Comparison of ENCODE assay signal across 22 mouse cellular contexts in the genomic region with DNA sequence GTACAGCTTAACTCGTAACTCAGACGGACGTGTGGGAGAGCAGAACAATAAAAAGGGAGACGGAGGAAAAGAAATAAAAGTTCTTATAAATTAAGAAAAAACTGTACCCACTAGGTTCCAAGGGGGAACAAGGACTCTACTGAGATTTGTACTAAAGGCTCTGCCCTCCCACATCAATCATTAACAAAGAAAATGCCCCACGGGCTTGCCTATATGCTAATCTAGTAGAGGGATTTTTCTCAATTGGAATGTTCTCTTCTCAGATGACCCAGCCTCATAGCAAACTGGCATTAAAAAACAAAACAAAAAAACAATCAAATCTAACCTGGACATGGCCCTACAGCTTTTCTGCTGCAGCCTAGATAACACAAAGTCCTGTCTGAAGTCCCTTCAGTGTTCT. TPM values are rescaled to one million over a fixed set of nuclear protein-coding genes. Genes with fewer than 3 reads are reported as not detected.
"Had no signal": no experiment of that assay in that cellular context is flagged by ENCODE, and none has a peak within 500 bp of the region (broad histone marks: within the 10 kb centered on the region; RNA-seq: fewer than 3 reads in every experiment).

No protein-coding gene starts in this region.

- H3K4me2 ChIP-seq: limb, embryonic 13.5 days; liver, embryonic 13.5 days; midbrain, embryonic 11.5 days; midbrain, embryonic 15.5 days; neural tube, embryonic 12.5 days; neural tube, embryonic 15.5 days; stomach, embryonic 15.5 days had no signal

- H3K4me3 ChIP-seq: limb, embryonic 13.5 days; liver, embryonic 13.5 days; midbrain, embryonic 15.5 days; neural tube, embryonic 12.5 days; neural tube, embryonic 15.5 days; stomach, embryonic 15.5 days had no signal

- H3K27me3 ChIP-seq: limb, embryonic 13.5 days; midbrain, embryonic 15.5 days; neural tube, embryonic 12.5 days; neural tube, embryonic 15.5 days; stomach, embryonic 15.5 days had no signal

- ATAC-seq: hindbrain, postnatal 0 days; inflammation-experienced regulatory T-cells, adult 6 months; intestine, embryonic 16.5 days; midbrain, embryonic 15.5 days had no signal

- H3K4me1 ChIP-seq: limb, embryonic 13.5 days; liver, embryonic 13.5 days; midbrain, embryonic 15.5 days; neural tube, embryonic 12.5 days; neural tube, embryonic 15.5 days; stomach, embryonic 15.5 days had no signal

- DNase-seq: layer of hippocampus, postnatal 36 days; left cerebral cortex, postnatal 4 days; liver; liver, embryonic 13.5 days; lung, adult 2 months; lung, postnatal 14 days; lung, postnatal 4 days; right cerebral cortex, adult 18-20 months; right cerebral cortex, postnatal 14 days; spleen, adult 18-20 months; thymus, postnatal 25 days had no signal

- H3K27ac ChIP-seq: hindbrain, postnatal 0 days; limb, embryonic 13.5 days; liver, embryonic 13.5 days; midbrain, embryonic 15.5 days; neural tube, embryonic 12.5 days; neural tube, embryonic 15.5 days; stomach, embryonic 15.5 days had no signal

- H3K9ac ChIP-seq: limb, embryonic 13.5 days; liver, embryonic 13.5 days; midbrain, embryonic 15.5 days; neural tube, embryonic 12.5 days; neural tube, embryonic 15.5 days; stomach, embryonic 15.5 days had no signal

- H3K9me3 ChIP-seq: limb, embryonic 13.5 days; liver, embryonic 13.5 days; midbrain, embryonic 15.5 days; neural tube, embryonic 12.5 days; neural tube, embryonic 15.5 days; stomach, embryonic 15.5 days had no signal

- H3K36me3 ChIP-seq: limb, embryonic 13.5 days; liver, embryonic 13.5 days; midbrain, embryonic 15.5 days; neural tube, embryonic 12.5 days; neural tube, embryonic 15.5 days; stomach, embryonic 15.5 days had no signal

RNA-seq across cellular contexts. Expression of gene Prss12, which starts 51.1 kb away (rescaled TPM):
- total RNA-seq: megakaryocyte progenitor cell, adult 5-6 weeks; megakaryocyte-erythroid progenitor cell, adult 5-6 weeks had no signal
